Mouse (Mus musculus) forebrain, embryonic 12.5 days (tissue): ENCODE results near the gene Pidd1. TPM values are rescaled to one million over a fixed set of nuclear protein-coding genes. Genes with fewer than 3 reads are reported as not detected.
"Not testable (repeated sequence)": the region's sequence is repeated elsewhere in the genome, so short reads cannot be mapped to it uniquely, and the experiment has no call there.

Source experiments
- ATAC-seq: fragments of 200-750 bp; cut with Nextera tagmentation; 2 replicates; pipeline ENCODE4 v1.8.0; 2017; ENCODE audit warnings: moderate TSS enrichment; ENCODE audit not compliant: low FRiP score
- H3K27ac ChIP-seq: fragments of 300-500 bp; sonication (generic); 2 replicates; pipeline ENCODE4 v1.5.1; 2016; ENCODE audit warnings: mild to moderate bottlenecking
- H3K27me3 ChIP-seq: fragments of 300-500 bp; sonication (generic); 2 replicates; pipeline ENCODE4 v1.6.1; 2016; ENCODE audit warnings: mild to moderate bottlenecking
- H3K36me3 ChIP-seq: fragments of 300-500 bp; sonication (generic); replicated peaks from 2 replicates; pipeline ENCODE4 v1.6.1; 2016; ENCODE audit warnings: mild to moderate bottlenecking
- H3K4me1 ChIP-seq: fragments of 300-500 bp; sonication (generic); 2 replicates; pipeline ENCODE4 v1.6.1; 2016
- H3K4me2 ChIP-seq: fragments of 300-500 bp; sonication (generic); 2 replicates; pipeline ENCODE4 v1.6.1; 2016; ENCODE audit warnings: mild to moderate bottlenecking, moderate library complexity
- H3K4me3 ChIP-seq: fragments of 300-500 bp; sonication (generic); replicated peaks from 2 replicates; pipeline ENCODE4 v1.5.1; 2016; ENCODE audit warnings: mild to moderate bottlenecking
- H3K9ac ChIP-seq: fragments of 300-500 bp; sonication (generic); 2 replicates; pipeline ENCODE4 v1.6.1; 2016; ENCODE audit warnings: mild to moderate bottlenecking
- H3K9me3 ChIP-seq: fragments of 300-500 bp; sonication (generic); 2 replicates; pipeline ENCODE4 v1.6.1; 2016
- WGBS: fragments of 180-500 bp; shearing (Covaris S2); methylation state at CpG from one replicate; pipeline ENCODE4 v1.1.7; 2016; 5-methylcytosine and 5-hydroxymethylcytosine counted together
- polyA plus RNA-seq: library from polyadenylated mRNA; unstranded; fragments of >200 nt; fragmentation: Nextera tagmentation; extraction: Ambion mirVana; gene quantifications from 2 replicates; pipeline ENCODE4 v1.2.1, GENCODE M21; 2016

Pidd1 gene
- polyA plus RNA-seq, 1 experiment from 2014 or later = 16.9 TPM

DNA sequence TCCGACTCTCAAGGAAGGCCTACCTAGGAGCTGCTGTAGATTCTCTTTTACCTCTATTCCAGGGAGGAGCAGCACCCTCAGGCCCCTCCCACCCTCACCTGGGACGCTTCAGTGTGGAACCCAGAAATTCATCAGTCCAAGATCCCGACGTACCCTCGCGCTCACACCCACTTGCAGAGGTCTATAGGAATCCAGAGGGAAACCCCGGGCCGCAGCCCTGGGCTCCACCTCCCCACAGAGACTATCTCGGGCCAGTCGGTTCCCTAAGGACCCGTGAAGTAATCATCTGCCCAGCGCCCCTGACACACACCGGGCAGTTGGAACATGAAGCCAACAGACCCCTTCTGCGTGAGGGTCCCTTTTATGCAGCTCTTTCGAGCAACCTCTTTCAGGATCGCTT is 30.5 kb downstream of the Pidd1 start:
- no peaks in the 10 kb centered on the region for H3K27me3 ChIP-seq
- peak overlapping the region; percentile 93 for H3K4me2 ChIP-seq
- H3K27ac ChIP-seq = peak overlapping the region; percentile 78
- H3K4me1 ChIP-seq = peaks cover 17% of the 10 kb centered on the region
- H3K36me3 ChIP-seq = peaks cover 19% of the 10 kb centered on the region; the same call in 1 of the 2 replicates
- no peaks in the 10 kb centered on the region for H3K9me3 ChIP-seq
- H3K4me3 ChIP-seq = peak overlapping the region; percentile 69
- peak; percentile 27 for ATAC-seq
- WGBS = 3% methylated on average over 16 of the region's 16 CpGs
- H3K9ac ChIP-seq = peak overlapping the region; percentile 87

DNA sequence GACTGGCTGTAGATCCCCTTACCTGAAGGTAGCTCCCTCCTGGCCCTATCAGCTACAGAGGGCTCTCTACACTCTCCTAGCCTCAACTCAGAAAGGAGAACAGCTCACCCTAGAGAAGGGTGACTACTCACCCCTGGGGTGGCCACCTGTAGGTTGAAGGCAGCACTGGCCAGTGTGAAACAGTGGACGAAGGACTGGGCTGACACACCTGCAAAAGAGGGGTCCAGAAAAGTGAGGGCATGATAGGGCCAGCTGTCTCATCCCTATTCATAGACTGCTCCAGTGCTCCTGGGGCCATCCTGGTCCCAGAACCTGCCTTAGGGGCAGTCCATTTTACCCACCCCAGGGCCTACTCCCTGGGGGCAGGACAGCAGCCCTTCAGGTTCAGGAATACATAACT is 32.2 kb downstream of the Pidd1 start:
- no peaks in the 10 kb centered on the region for H3K9me3 ChIP-seq
- peaks cover 17% of the 10 kb centered on the region for H3K4me1 ChIP-seq
- 0 out of 2 replicates have a peak overlapping the region, but pooled peaks have one; percentile 8 for H3K9ac ChIP-seq
- ATAC-seq = no peak
- peaks cover 27% of the 10 kb centered on the region for H3K36me3 ChIP-seq
- WGBS = 91% methylated on average over 1 of the region's 1 CpGs
- no peak overlapping the region for H3K4me3 ChIP-seq
- H3K4me2 ChIP-seq = no peak overlapping the region
- no peak overlapping the region for H3K27ac ChIP-seq
- no peaks in the 10 kb centered on the region for H3K27me3 ChIP-seq

DNA sequence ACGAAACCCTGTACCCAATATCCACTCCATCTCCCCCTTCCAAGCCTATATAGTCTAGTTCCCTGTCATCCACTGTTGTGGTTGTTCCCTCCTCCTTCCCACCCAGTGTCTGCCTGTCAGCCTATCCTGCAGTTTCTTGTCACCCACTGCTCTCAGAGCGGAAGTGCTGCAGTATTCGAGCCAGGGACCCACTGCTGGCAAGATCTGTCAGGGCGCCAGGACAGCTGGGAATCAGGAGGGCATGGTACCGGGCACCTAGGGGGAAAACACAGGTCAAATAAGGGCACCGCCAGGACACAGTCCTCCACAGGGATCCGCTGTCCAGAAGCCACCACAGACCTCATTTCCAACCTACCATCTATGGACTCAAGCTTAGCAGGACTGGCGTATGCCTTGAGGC is 33.2 kb downstream of the Pidd1 start:
- Histone ChIP-seq H3K9ac (no peak overlapping the region), H3K27me3 (no peaks in the 10 kb centered on the region), H3K27ac (no peak overlapping the region), H3K36me3 (peaks cover 27% of the 10 kb centered on the region), H3K9me3 (no peaks in the 10 kb centered on the region), H3K4me2 (no peak overlapping the region), H3K4me3 (no peak overlapping the region), H3K4me1 (peaks cover 17% of the 10 kb centered on the region)
- WGBS = 98% methylated on average over 8 of the region's 8 CpGs
- no peak for ATAC-seq

DNA sequence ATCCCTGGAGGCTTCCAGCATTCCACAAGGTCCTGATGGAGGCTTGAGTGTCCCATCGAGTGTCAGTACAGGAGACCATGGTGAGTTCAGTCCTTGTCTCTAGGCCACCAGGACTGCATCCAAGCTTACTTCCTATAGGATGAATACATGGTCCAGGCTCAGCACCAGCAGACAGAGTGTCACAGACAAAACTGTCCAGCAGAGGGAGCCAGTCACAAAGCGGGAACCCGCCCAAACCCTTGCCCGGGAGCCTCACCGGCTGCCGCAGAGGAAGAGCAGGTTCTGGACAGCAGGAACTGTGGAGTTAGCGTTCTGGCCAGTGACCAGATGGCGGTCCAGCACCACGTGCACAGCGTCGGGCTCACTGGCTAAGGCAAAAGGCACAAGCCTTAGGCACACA is 35.0 kb downstream of the Pidd1 start:
- peak; percentile 61; the same call in 1 of the 2 replicates for ATAC-seq
- H3K27ac ChIP-seq = no peak overlapping the region
- no peaks in the 10 kb centered on the region for H3K27me3 ChIP-seq
- peaks cover 12% of the 10 kb centered on the region for H3K4me1 ChIP-seq
- WGBS = 11% methylated on average over 11 of the region's 11 CpGs
- H3K9me3 ChIP-seq = no peaks in the 10 kb centered on the region
- peak overlapping the region; percentile 36; the same call in 1 of the 2 replicates for H3K9ac ChIP-seq
- no peak overlapping the region for H3K4me3 ChIP-seq
- 0 out of 2 replicates have a peak overlapping the region, but pooled peaks have one; percentile 8 for H3K4me2 ChIP-seq
- peaks cover 32% of the 10 kb centered on the region for H3K36me3 ChIP-seq

DNA sequence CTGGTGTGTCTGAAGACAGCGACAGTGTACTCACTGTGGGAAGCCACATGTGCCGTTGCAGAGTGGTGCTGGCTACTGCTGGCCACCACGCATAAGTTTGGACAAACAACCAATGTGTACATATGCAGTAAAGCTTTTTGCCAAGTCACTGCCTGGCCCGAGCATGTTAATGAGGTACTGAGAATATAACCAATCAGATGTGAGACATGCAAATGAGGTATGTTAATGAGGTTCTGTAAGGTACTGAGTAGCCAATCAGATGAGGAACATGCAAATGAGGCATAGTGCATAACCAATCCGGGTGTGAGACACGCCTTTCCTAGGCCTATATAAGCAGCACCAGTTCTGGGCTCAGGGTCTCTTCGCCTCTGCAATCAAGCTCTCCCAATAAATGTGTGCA is 36.2 kb downstream of the Pidd1 start:
- not testable (repeated sequence) for H3K27me3 ChIP-seq, ATAC-seq, H3K9ac ChIP-seq, H3K4me1 ChIP-seq, H3K4me2 ChIP-seq, H3K9me3 ChIP-seq, H3K4me3 ChIP-seq, H3K27ac ChIP-seq
- 95% methylated on average over 7 of the region's 7 CpGs for WGBS
- H3K36me3 ChIP-seq = peaks cover 41% of the 10 kb centered on the region

DNA sequence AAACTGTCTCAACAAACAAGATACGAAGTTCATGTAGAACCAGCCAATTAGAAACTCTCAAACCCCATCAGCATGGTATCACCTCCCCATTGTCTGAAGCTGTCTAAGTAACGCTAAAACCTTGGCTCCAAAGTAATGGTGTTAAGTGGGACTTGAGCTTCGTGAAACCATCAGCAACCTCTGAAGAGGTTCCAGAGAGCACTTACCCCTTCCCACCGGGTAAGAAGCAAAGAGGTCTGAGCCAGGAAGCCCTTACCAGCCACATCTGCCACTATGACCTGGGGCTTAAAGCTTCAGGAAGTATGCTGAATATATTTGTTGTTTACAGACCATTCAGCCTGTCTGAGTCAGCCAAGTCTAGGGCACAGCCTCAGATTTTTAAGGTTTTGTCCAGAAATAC is 38.4 kb downstream of the Pidd1 start:
- Histone ChIP-seq H3K9ac (no peak overlapping the region), H3K9me3 (no peaks in the 10 kb centered on the region), H3K4me2 (no peak overlapping the region), H3K27me3 (no peaks in the 10 kb centered on the region), H3K4me1 (peaks cover 4% of the 10 kb centered on the region; the same call in 1 of the 2 replicates), H3K27ac (no peak overlapping the region), H3K36me3 (peaks cover 56% of the 10 kb centered on the region), H3K4me3 (no peak overlapping the region)
- no peak for ATAC-seq
- 82% methylated on average over 4 of the region's 4 CpGs for WGBS

DNA sequence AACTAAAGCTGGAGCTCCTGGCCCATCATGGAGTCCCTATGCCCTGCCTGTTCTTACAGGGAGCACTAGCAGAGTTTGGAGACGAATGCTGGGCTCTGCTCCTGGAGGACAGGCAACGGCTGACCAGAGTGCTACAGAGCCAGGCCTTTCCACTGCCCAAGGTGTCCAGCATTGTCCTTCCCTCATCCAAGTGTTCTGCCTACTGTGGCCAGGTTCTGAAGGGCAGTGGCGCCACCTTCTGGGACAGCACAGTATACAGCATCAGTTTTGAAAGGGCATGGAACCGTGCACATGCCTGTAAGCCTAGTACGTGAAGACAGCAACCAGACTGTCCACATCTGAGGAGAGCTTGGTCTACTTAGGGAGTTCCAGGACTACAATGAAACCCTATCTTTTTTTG is 40.5 kb downstream of the Pidd1 start:
- H3K4me2 ChIP-seq = no peak overlapping the region
- H3K36me3 ChIP-seq = peaks cover 66% of the 10 kb centered on the region
- H3K27ac ChIP-seq = no peak overlapping the region
- no peak overlapping the region for H3K9ac ChIP-seq
- no peaks in the 10 kb centered on the region for H3K27me3 ChIP-seq
- no peaks in the 10 kb centered on the region for H3K9me3 ChIP-seq
- ATAC-seq = peak; percentile 65
- H3K4me3 ChIP-seq = no peak overlapping the region
- WGBS = 37% methylated on average over 5 of the region's 5 CpGs
- no peaks in the 10 kb centered on the region for H3K4me1 ChIP-seq

DNA sequence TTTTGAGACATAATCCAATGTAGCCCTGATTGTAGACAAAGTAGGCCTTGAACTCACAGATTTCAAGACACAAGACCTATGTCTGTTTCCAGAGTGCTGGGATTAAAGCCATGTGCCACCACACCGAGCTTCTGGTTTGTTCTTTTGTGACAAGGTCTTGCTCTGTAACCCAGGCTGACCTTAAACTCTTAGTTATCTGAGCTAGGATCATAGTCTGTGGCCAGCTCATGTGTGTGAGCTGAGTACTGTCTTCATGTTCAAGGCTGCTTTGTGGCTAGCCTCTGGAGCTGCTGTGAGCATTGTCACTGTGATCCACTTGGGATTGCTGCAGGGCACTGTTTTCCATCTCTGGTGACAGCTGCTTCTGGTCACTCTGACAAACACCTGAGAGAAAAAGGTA is 48.5 kb downstream of the Pidd1 start:
- peaks cover 40% of the 10 kb centered on the region for H3K36me3 ChIP-seq
- WGBS = 85% methylated on average over 1 of the region's 1 CpGs
- no peaks in the 10 kb centered on the region for H3K27me3 ChIP-seq
- no peak overlapping the region for H3K27ac ChIP-seq
- H3K4me1 ChIP-seq = peaks cover 13% of the 10 kb centered on the region
- no peak overlapping the region for H3K9ac ChIP-seq
- H3K4me3 ChIP-seq = no peak overlapping the region
- no peak for ATAC-seq
- no peaks in the 10 kb centered on the region for H3K9me3 ChIP-seq
- H3K4me2 ChIP-seq = no peak overlapping the region

DNA sequence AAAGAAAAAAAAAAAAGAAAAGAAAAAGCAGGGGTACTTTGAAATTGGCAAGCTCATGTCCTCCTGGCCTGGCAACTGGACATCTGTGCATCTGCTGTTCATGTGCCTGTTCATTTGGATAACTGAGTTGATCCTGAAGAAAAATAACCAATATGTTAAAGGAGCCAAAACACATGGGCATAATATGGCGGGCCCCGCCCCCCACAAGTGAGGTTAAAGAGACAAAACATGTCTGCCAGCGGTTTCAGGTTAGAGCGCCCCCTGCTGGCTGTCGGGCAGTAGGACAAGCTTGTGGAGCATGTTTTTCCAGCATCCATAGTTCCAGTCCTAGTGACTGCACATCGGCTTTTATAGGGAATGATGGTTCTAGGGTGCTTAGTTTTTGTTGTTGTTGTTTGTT is 49.1 kb downstream of the Pidd1 start:
- no peak overlapping the region for H3K4me2 ChIP-seq
- WGBS = 17% methylated on average over 6 of the region's 6 CpGs
- H3K4me3 ChIP-seq = no peak overlapping the region
- no peak overlapping the region for H3K27ac ChIP-seq
- H3K9me3 ChIP-seq = no peaks in the 10 kb centered on the region
- peaks cover 35% of the 10 kb centered on the region for H3K36me3 ChIP-seq
- no peaks in the 10 kb centered on the region for H3K27me3 ChIP-seq
- peaks cover 13% of the 10 kb centered on the region for H3K4me1 ChIP-seq
- H3K9ac ChIP-seq = no peak overlapping the region
- no peak for ATAC-seq

DNA sequence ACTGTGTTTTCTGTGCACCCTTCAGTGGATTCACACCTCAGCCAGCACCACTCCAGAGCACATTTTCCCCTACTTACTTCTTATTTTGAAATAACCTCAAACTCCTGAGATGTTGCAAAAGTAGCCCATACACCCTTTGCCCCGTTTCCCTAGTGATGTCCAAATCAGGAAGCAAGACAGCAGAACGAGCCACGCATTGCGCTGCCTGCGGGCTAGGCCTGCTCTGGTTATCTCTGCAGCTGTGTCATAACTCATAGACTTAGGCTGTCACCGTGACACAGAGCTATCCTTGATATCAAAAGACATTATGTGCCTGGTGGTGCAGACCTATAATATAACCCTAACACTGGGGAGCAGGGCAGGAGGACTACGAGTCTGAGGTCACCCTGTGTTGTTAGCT is 49.7 kb downstream of the Pidd1 start:
- Histone ChIP-seq H3K27me3 (peaks cover 4% of the 10 kb centered on the region; the same call in 1 of the 2 replicates), H3K4me3 (no peak overlapping the region), H3K9me3 (no peaks in the 10 kb centered on the region), H3K9ac (no peak overlapping the region), H3K4me1 (peaks cover 13% of the 10 kb centered on the region), H3K36me3 (peaks cover 29% of the 10 kb centered on the region), H3K27ac (no peak overlapping the region), H3K4me2 (no peak overlapping the region)
- ATAC-seq = no peak
- WGBS = 92% methylated on average over 7 of the region's 7 CpGs

DNA sequence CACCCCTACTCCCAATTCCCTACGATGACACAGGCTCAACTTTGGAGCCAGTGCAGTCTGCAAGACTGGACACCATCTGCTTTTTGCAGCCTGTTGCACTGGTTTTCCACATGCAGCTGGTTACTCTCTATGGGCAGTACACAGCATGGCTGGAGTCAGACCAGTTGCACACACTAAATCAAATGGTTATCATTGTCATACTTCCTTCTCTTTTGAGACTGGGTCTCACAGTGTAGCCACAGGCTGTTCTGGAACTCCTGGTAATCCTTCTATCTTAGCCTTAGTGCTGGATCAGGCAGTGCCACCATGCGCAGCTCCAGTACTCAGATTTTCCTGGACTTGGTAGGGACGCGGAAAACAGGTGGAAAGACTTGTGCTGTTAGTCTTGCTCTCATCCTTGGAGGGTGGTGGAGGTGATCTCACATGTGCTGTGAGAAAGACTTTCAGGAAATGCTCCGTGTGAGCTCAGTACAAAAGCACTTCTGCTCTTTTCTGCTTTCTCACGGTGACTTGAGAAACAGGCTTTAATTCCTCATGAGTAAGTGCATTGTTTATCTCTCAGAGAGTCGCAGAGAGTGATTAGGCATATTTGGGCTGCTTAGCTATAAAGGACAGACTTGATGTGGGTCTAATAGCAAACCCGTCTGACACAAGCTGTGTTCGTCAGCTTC is 51.1 kb downstream of the Pidd1 start:
- no peaks in the 10 kb centered on the region for H3K9me3 ChIP-seq
- 16% methylated on average over 9 of the region's 9 CpGs for WGBS
- peak overlapping the region; percentile 70 for H3K4me3 ChIP-seq
- H3K36me3 ChIP-seq = peaks cover 14% of the 10 kb centered on the region
- peak overlapping the region; percentile 88 for H3K4me2 ChIP-seq
- H3K27me3 ChIP-seq = peaks cover 15% of the 10 kb centered on the region
- H3K4me1 ChIP-seq = peaks cover 13% of the 10 kb centered on the region
- peak overlapping the region; percentile 72 for H3K27ac ChIP-seq
- ATAC-seq = no peak
- peak overlapping the region; percentile 66 for H3K9ac ChIP-seq

DNA sequence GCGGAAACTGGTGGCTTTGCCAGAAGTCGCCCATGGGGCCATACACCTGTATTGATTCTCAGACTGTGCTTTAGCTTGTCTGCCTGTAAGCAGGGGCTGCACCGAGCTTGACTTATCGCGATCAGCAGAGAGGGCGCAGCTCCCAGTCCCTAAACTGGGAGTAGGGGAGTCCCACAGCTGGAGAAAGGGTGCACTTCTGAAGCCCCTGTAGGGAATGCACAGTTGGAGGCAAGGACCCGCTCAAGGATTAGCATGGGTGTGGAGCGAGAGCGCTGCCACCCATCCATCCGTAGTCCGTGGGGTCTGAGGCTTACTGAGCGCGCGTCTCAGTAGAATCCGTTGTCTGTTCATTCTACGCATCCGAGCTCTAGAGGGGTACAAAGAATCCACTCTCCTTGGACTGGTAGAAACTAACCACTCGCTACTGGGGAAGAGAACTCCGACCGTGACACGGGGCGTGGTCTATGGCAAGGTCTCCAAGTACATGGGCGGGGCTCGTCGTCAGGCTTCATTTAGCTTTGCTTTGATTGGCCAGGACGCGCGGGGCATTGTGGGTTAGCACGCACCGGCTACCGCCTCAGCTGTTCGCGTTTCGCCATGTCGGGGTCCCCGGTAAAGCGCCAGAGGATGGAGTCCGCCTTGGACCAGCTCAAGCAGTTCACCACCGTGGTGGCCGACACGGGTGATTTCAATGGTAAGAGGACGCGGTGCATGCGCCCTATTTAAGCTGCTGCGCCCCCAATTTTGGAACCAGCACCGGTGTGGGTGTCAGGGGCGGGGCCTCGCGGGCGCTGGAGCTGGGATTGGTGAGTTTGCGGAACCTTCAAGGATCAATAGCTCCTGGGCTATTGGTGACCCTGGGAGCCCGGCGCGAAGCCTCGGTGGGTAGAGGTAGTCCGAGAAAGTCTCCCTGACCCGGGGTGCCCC is 51.9 kb downstream of the Pidd1 start, which contains the start of gene Taldo1:
TSS of gene Taldo1 (plus strand) at position 575 of the 927 bp plus-strand sequence.
- Histone ChIP-seq H3K4me2 (peak within 1 kb of the TSS; percentile 88), H3K4me3 (peak within 1 kb of the TSS; percentile 70), H3K9me3 (no peaks in the 10 kb centered on the region), H3K4me1 (peaks cover 13% of the 10 kb centered on the region), H3K9ac (peak within 1 kb of the TSS; percentile 66), H3K27ac (peak within 1 kb of the TSS; percentile 72), H3K36me3 (peaks cover 10% of the 10 kb centered on the region), H3K27me3 (peaks cover 16% of the 10 kb centered on the region)
- ATAC-seq = peak; percentile 94
- WGBS = under 1% methylated on average over 57 of the region's 57 CpGs
